ENCODE assay signal across 8 mouse cellular contexts in genomic region chr5:105700070-105700851, GRCm38 (mm10). TPM values are rescaled to one million over a fixed set of nuclear protein-coding genes. Genes with fewer than 3 reads are reported as not detected.
A peak's percentile ranks its signal among the peaks of the same experiment; 100 is the strongest.
DNase-seq lines count a peak whose midpoint lies in the region; ATAC-seq and TF ChIP-seq lines count a peak whose summit lies in the region.

No protein-coding gene starts in this region.

- TF ChIP-seq POLR2A in lung, adult 2 months (IDR thresholded peaks at IDR 0.05; ENCODE audit: borderline replicate concordance, extremely low read depth, low read depth, low read length) = no peak
- no peak; the same call in 1 of the 2 replicates for TF ChIP-seq POLR2A in testis, adult 2 months (IDR thresholded peaks at IDR 0.05; ENCODE audit: control insufficient read depth, low read depth, low read length)

- peak overlapping the region; percentile 58 for H3K4me2 ChIP-seq in forebrain, embryonic 15.5 days (replicated peaks)
- peak overlapping the region; percentile 79 for H3K4me2 ChIP-seq in neural tube, embryonic 14.5 days (ENCODE audit: low read depth, low read length)

- ATAC-seq in forebrain, embryonic 15.5 days (replicated peaks) = peak; percentile 73
- ATAC-seq in neural tube, embryonic 14.5 days (ENCODE audit: low read depth) = peak; percentile 72

- DNase-seq in ES-CJ7 (ENCODE audit: low read depth, low spot score) = peak; percentile 88
- peak; percentile 77 for DNase-seq in cerebellum, adult 11-12 months
- peak; percentile 79 to 80 for DNase-seq in heart, postnatal 14 days
- peak; percentile 52 to 54 for DNase-seq in layer of hippocampus, adult 18-20 months (ENCODE audit: low spot score in 2 of 2)
- peak; percentile 84 for DNase-seq in lung, adult 2 months

- H3K27me3 ChIP-seq in forebrain, embryonic 15.5 days = no peaks in the 10 kb centered on the region
- no peaks in the 10 kb centered on the region; the same call in 1 of the 2 replicates for H3K27me3 ChIP-seq in neural tube, embryonic 14.5 days (ENCODE audit: control insufficient read depth, insufficient read depth, low read length)
- no peaks in the 10 kb centered on the region for H3K27me3 ChIP-seq in testis, adult 2 months (ENCODE audit: control insufficient read depth, insufficient read depth, low read length)

- no peaks in the 10 kb centered on the region for H3K36me3 ChIP-seq in forebrain, embryonic 15.5 days
- H3K36me3 ChIP-seq in neural tube, embryonic 14.5 days (ENCODE audit: control insufficient read depth, insufficient read depth, low read length) = no peaks in the 10 kb centered on the region
- H3K36me3 ChIP-seq in testis, adult 2 months (ENCODE audit: control insufficient read depth, insufficient read depth, low read length) = no peaks in the 10 kb centered on the region

- peaks cover 53% of the 10 kb centered on the region for H3K4me1 ChIP-seq in forebrain, embryonic 15.5 days
- H3K4me1 ChIP-seq in lung, adult 2 months (ENCODE audit: control insufficient read depth, insufficient read depth, low read length) = 0 out of 2 replicates have a peak, but pooled peaks cover 8% of the 10 kb centered on the region
- H3K4me1 ChIP-seq in neural tube, embryonic 14.5 days (ENCODE audit: control insufficient read depth, insufficient read depth, low read length) = peaks cover 34% of the 10 kb centered on the region
- peaks cover 6% of the 10 kb centered on the region; the same call in 1 of the 2 replicates for H3K4me1 ChIP-seq in testis, adult 2 months (ENCODE audit: control insufficient read depth, insufficient read depth, low read length)

- H3K9me3 ChIP-seq in forebrain, embryonic 15.5 days = no peaks in the 10 kb centered on the region
- no peaks in the 10 kb centered on the region for H3K9me3 ChIP-seq in neural tube, embryonic 14.5 days (ENCODE audit: control insufficient read depth, low read length)

- peak overlapping the region; percentile 80 for H3K4me3 ChIP-seq in forebrain, embryonic 15.5 days
- peak overlapping the region; percentile 65 for H3K4me3 ChIP-seq in lung, adult 2 months (replicated peaks; ENCODE audit: extremely low read depth, low read depth, low read length)
- peak overlapping the region; percentile 96 for H3K4me3 ChIP-seq in neural tube, embryonic 14.5 days (ENCODE audit: low read depth, low read length)
- peak overlapping the region; percentile 80 for H3K4me3 ChIP-seq in testis, adult 2 months (ENCODE audit: control insufficient read depth, low read depth, low read length)

- no peak for TF ChIP-seq CTCF in lung, adult 2 months (IDR thresholded peaks at IDR 0.05; ENCODE audit: insufficient read depth, low read length)
- TF ChIP-seq CTCF in testis, adult 2 months (IDR thresholded peaks at IDR 0.05; ENCODE audit: control insufficient read depth, insufficient read depth, insufficient replicate concordance, low read depth, low read length) = no peak

- H3K27ac ChIP-seq in forebrain, embryonic 15.5 days (replicated peaks) = peak overlapping the region; percentile 93
- peak overlapping the region; percentile 98 for H3K27ac ChIP-seq in neural tube, embryonic 14.5 days (ENCODE audit: low read depth, low read length)
- H3K27ac ChIP-seq in testis, adult 2 months (ENCODE audit: control insufficient read depth, insufficient read depth, low read depth, low read length) = peak overlapping the region; percentile 74

- under 1% methylated on average over 90 of the region's 101 CpGs for WGBS in forebrain, embryonic 15.5 days
- WGBS in lung, adult 2 months = 1% methylated on average over 101 of the region's 101 CpGs
- under 1% methylated on average over 56 of the region's 101 CpGs for WGBS in neural tube, embryonic 14.5 days

- intact Hi-C loops in heart, postnatal 14 days (cut with DNase I) = loop anchor here (5.0 kb wide), 1 partner anchor 92 kb away; no protein-coding TSS in a partner anchor

- H3K9ac ChIP-seq in forebrain, embryonic 15.5 days (replicated peaks) = peak overlapping the region; percentile 98
- peak overlapping the region; percentile 100 for H3K9ac ChIP-seq in neural tube, embryonic 14.5 days (replicated peaks; ENCODE audit: low read depth, low read length)

RNA-seq across cellular contexts. Expression of gene Lrrc8d, which starts 0.5 kb away (rescaled TPM):
- 33.9 and 38.2 TPM in 2 replicates for polyA plus RNA-seq in forebrain, embryonic 15.5 days (2015; fragmentation: Nextera tagmentation; extraction: Ambion mirVana)
- 10 to 100 TPM; 11.6 to 14.9 TPM for total RNA-seq in heart, postnatal 14 days (2021)
- total RNA-seq in layer of hippocampus, adult 18-20 months (2021) = 10 to 100 TPM; 46.8 to 47.8 TPM
- 11.3 and 16.6 TPM in 2 replicates for polyA plus RNA-seq in lung, adult 2 months (2012; rRNA removed)
- 35.7 and 44.3 TPM in 2 replicates for polyA plus RNA-seq in neural tube, embryonic 14.5 days (2014; fragmentation: Nextera tagmentation; extraction: Ambion mirVana)
- polyA plus RNA-seq in testis, adult 2 months (2012; rRNA removed) = 2.2 and 4.8 TPM in 2 replicates

Comparison
In these comparisons a context has a peak if more than half of its experiments do, and no peak if none do; other contexts are left out.
1. Peak in every context shown above with its lines: DNase-seq, ATAC-seq, H3K4me3 ChIP-seq and H3K27ac ChIP-seq.